Mouse (Mus musculus): Measurements from ENCODE around the gene Vps35l. TPM values are rescaled to one million over a fixed set of nuclear protein-coding genes. Genes with fewer than 3 reads are reported as not detected.

The Vps35l gene
- 81.7 TPM for total RNA-seq (2023)

DNA sequence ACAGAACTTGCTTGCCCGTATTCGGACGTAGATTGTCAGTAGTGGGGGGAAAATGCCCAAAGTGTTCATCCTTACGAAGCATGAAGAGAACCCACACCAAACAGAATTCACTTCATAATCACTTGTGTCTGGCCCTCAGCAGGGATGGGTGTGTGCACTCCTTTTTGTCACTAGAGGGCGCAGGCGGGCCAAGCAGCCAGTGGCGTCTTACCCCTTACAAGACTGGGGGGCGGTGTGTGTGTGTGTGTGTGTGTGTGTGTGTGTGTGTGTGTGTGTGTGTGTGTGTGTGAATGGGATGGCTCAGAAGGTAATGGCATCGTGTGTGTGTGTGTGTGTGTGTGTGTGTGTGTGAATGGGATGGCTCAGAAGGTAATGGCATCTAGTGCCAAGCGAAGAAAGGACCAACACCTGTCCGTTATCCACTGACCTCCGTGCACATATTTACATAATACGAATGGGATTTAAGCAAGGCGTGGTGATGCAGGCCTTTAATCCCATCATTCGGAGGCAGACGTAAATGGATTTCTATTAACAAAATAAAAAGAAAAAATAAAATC lies at the start of gene Vps35l:
Gene Vps35l, plus strand, starts transcription at position 252 of the 557 bp plus-strand sequence.

DNA sequence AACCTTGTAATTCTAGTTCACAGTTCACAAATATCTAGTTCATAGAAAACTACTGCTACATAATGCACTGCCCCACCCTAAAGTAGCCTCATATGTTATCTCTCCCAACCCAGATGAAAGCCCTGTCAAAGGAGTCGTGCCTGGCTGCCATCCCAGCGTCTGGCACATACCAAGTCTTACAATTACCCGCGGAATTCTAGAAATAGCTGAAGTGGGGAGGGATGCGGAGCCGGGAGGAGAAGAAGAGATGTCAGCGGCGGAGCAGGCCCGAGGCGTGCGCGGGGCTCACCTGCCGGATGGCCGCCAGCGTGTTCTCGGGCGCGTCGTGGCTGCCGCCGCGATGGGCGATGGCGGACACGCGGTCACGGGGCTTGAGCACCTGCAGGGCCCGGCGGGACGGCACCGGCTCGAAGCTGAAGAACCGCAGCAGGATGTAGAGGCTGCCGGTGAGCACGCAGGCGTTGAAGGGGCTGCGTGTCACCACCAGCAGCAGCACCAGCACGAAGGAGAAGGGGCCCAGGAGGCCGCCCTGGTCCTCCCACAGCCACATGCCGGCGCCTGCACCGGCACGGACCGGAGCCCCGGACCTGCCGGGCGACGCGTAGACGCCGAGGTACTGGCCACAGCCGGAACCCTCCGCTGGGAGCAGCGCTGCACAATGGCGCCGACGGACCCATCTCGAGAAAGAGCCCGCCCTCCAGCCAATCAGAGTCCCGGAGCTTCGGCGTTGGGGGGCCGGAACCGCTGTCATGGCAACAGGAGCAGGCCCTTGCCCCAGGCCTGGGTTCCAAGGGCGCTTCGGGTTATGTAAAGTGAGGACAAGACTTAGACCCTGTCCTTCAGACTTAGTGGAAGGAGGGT lies 34.7 kb upstream of the Vps35l start, which contains the start of gene Gde1:
Gene Gde1, minus strand, starts transcription at position 678 of the 861 bp plus-strand sequence.

DNA sequence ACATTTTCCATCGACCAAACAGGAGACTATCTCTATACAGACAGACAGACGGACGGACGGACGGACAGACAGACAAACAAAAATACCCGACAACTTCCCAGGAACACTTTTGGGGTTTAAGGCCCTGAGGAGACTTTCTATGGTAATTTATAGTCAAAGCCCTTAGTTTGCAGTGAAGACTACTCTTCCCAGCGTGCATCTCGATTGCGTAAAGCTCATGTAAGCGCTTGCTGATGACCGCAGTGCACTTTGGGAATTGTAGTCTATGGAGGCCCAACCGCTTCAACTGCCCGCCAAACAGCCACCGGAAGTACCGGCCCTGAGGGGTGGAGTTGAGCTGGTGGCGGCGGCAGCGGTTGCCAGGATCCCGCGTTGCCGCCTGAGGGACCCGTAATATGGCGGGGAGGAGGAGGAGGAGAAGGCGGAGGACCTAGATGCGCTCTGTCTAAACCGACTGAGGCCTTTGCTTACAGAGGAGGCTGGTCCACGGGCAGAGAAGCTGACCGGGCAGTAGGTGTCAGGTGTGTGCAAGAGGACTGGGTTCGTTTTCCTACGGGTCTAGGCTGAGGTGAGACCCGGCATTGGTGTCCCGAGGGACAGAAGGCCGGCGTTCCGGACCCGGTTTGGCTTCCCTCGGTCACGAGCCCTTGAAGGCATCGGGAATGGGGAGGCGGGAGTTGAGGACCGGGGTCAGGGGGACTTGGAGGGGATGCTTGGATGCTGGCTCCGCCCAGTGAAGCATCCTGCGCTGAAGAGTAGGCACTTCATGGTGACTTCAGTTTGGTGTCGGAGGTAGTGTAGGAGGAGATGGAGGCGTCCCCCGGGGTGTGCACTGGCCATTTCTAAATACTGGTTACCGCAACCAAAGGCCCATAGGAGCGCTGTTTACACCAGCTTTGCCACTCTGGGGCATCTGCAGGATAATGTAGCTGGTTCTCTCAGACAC lies 27.5 kb upstream of the Vps35l start, which contains the start of gene Ccp110:
Gene Ccp110, plus strand, starts transcription at position 325 of the 946 bp plus-strand sequence.

DNA sequence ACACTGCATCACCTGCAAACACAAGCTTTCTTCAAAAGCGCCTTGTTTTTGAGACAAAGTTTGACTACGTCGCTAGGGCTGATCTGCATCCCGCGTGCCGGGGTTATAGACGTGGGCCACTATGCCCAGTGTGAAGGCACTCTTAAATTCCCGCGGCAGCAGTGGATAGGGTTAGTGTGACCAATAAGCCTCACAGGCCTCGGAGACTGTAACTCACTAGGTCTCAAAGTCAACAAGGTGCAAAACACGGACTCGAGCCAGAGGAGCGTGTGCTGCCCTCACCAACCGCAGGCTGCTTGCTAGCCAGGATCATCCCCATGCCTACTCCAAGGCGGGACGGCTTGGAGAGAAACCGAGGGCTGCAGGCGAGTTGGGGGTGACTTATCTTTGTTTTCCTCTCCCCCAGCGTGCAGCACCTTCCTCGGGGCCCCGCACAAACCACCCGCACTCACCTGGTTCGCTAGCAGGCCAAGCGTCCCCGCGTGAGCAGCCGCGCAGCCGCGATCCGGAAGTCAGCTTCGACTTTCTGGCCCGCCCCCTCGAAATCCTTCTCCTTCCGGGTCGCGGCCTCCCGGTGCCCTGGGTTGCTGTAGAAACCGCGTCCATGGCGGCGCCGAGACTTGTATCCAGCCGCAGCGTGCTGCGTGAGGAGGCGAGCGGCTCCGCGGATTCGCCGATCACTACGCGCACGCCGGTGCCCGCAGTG lies 115.3 kb downstream of the Vps35l start, which contains the start of gene Iqck:
Gene Iqck, plus strand, starts transcription at position 582 of the 706 bp plus-strand sequence.

DNA sequence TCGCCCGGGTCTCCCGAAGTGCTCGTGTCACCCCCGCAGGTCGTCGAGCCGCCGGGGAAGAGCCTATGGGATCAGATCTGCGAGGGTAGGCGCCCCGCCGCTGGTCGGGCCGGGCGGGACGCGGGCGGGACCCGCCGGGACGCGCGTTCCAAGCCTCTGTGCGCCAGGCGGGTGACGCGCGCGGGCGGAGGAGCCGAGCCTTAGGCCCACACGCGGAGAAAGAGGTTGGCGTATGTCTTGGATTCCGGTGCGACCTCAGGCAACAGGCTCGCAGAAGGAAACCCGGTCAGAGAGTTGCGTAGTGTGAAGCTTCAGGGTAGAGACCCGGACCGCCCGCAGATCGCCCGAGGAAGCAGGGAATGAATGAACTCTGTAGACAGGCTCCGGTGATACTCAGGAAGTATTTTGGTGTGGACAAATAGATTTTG lies 115.9 kb downstream of the Vps35l start, which contains the start of gene Knop1:
Gene Knop1, minus strand, starts transcription at position 378 of the 428 bp plus-strand sequence.

Other genes with a start within 250 kb of the Vps35l start
- gene Itpripl2, start 248.3 kb upstream of the Vps35l start, total RNA-seq (2023), result 0.46 TPM
- gene Coq7, start 206.9 kb upstream of the Vps35l start, total RNA-seq (2023), result 8.5 TPM
- gene Tmc7, start 155.5 kb upstream of the Vps35l start, total RNA-seq (2023), result not detected
- not detected for gene Tmc5, start 142.9 kb upstream of the Vps35l start, total RNA-seq (2023)
- 25.6 TPM for gene Gde1, start 34.4 kb upstream of the Vps35l start, total RNA-seq (2023)
- 6.8 TPM for gene Ccp110, start 27.7 kb upstream of the Vps35l start, total RNA-seq (2023)
- 0.83 TPM for gene Iqck, start 115.5 kb downstream of the Vps35l start, total RNA-seq (2023)
- 17.2 TPM for gene Knop1, start 116.0 kb downstream of the Vps35l start, total RNA-seq (2023)